Mouse (Mus musculus): ENCODE results near the gene Ppp5c. TPM values are rescaled to one million over a fixed set of nuclear protein-coding genes. Genes with fewer than 3 reads are reported as not detected.

Gene Ppp5c
- total and polyA plus RNA-seq, 3 experiments: 125 to 223 (median 128) TPM

DNA sequence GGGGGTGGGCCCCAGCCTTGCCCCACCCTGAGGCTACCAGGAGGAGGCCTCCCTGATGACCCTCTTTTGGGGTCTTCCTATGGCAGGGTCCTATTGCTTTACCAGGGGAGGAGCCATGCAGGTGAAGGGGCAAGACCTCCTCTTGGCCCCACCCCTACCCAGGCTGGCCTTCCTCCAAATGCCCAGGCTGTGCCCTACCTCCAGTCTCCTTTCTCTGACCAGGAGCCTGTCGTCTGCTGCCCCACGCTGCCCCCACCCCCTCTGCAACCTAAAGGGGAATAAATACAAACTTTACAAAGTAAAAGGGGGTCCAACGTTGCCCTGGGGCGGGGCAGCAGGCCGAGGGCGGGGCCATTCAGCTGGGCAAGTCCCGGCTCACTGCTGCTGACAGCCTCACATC, 23.0 kb downstream of the Ppp5c start:
- no peaks in the 10 kb centered on the region for H3K79me2 ChIP-seq (replicated peaks; ENCODE audit: control insufficient read depth, extremely low read depth, insufficient read depth, poor library complexity, severe bottlenecking)
- no peak overlapping the region for H3K4me3 ChIP-seq (replicated peaks in 1 of 3; ENCODE audit: low read depth in 2 of 3, low read length in 2 of 3, poor library complexity in 1 of 3)
- H3K4me1 ChIP-seq (ENCODE audit: control insufficient read depth in 1 of 2, insufficient read depth in 2 of 2): peaks cover 0 to 12% of the 10 kb centered on the region in 2 experiments; a peak in 1 of 4 replicates
- peaks cover 63 to 93% of the 10 kb centered on the region in 2 experiments for H3K36me3 ChIP-seq (replicated peaks in 1 of 2; ENCODE audit: control insufficient read depth in 1 of 2, insufficient read depth in 1 of 2, low read length in 1 of 2)
- H3K9ac ChIP-seq (ENCODE audit: insufficient read depth, low read depth): no peak overlapping the region
- no peak for DNase-seq (ENCODE audit: extremely low read depth)
- in situ Hi-C loops (cut with MboI; ENCODE audit: low pct_ligation_motif_present, low pct_unique_long_range_greater_than_20kb, low sequenced_read_pairs): loop anchor here (5.0 kb wide), 1 partner anchor 63 kb away; no protein-coding TSS in a partner anchor
- no peak for TF ChIP-seq MAX (IDR thresholded peaks at IDR 0.05; ENCODE audit: low read length)
- dilution Hi-C loops (cut with MboI; ENCODE audit: extremely low pct_ligation_motif_present, extremely low pct_unique_long_range_greater_than_20kb, low sequenced_read_pairs): no loop called here
- no peaks in the 10 kb centered on the region for H3K9me3 ChIP-seq (replicated peaks; ENCODE audit: low read length)
- H3K4me2 ChIP-seq (ENCODE audit: insufficient read depth, low read depth, poor library complexity, severe bottlenecking): no peak overlapping the region
- H3K27me3 ChIP-seq (replicated peaks): no peaks in the 10 kb centered on the region
- no peak overlapping the region for H3K27ac ChIP-seq (ENCODE audit: insufficient read depth, low read depth)

DNA sequence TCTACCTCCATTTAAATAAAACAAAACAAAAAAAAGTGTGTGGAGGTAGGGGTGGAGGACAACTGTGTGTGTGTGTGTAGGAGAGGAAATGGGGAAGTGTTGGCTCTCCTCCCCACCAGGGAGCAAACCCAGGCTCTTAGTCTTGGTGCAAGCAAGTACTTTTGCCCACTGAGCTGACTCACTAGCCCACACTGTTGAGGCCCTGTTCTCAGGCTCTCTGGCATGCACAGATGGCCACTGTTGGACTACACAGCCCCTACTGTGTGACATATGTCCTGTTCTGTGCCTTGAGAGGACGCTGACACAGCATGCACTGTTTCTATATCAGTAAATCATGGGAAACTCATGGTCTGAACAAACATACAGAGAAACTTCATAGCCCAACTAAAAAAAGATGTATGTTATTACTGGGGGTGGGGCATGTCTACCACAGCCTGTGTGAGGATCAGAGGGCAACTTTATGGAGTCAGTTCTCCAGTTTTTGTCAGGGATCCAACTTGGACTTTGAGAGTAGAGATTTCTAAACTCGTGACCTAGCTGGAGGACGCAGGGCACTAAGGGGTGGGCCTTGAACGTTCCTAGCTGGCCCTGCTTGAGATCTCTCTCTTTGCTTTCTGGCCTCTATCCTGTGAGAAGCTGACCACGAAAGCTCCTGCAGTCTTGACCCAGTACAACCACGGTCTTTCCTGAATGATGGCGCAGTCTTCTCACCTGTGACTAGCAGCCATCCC, 24.3 kb downstream of the Ppp5c start:
- dilution Hi-C loops (cut with MboI; ENCODE audit: extremely low pct_ligation_motif_present, extremely low pct_unique_long_range_greater_than_20kb, low sequenced_read_pairs) (no loop called here), in situ Hi-C loops (cut with MboI; ENCODE audit: low pct_ligation_motif_present, low pct_unique_long_range_greater_than_20kb, low sequenced_read_pairs) (loop anchor here (5.0 kb wide), 1 partner anchor 64 kb away; no protein-coding TSS in a partner anchor)
- H3K4me1 ChIP-seq (ENCODE audit: control insufficient read depth in 1 of 2, insufficient read depth in 2 of 2): peaks cover 0 to 12% of the 10 kb centered on the region in 2 experiments; a peak in 1 of 4 replicates
- H3K4me3 ChIP-seq (replicated peaks in 1 of 3; ENCODE audit: low read depth in 2 of 3, low read length in 2 of 3, poor library complexity in 1 of 3): no peak overlapping the region
- H3K4me2 ChIP-seq (ENCODE audit: insufficient read depth, low read depth, poor library complexity, severe bottlenecking): no peak overlapping the region
- H3K27me3 ChIP-seq (replicated peaks): no peaks in the 10 kb centered on the region
- TF ChIP-seq RAD21 (IDR thresholded peaks at IDR 0.05; ENCODE audit: low read depth, low read length): no peak
- TF ChIP-seq GABPA (IDR thresholded peaks at IDR 0.05; ENCODE audit: insufficient replicate concordance, low read depth, low read length): no peak
- TF ChIP-seq CTCF (conservative IDR thresholded peaks at IDR 0.05 in 1 of 2, IDR thresholded peaks at IDR 0.05 in 1 of 2; ENCODE audit: low read depth in 2 of 2, low read length in 2 of 2): no peak
- no peak for TF ChIP-seq TCF12 (IDR thresholded peaks at IDR 0.05; ENCODE audit: low read depth, low read length)
- TF ChIP-seq MAFK (IDR thresholded peaks at IDR 0.05; ENCODE audit: insufficient replicate concordance, low read length): no peak
- TF ChIP-seq HCFC1 (IDR thresholded peaks at IDR 0.05; ENCODE audit: low read depth, low read length): no peak
- no peak for TF ChIP-seq IRF4 (IDR thresholded peaks at IDR 0.05; ENCODE audit: low read depth, low read length)
- no peak for TF ChIP-seq ETS1 (conservative IDR thresholded peaks at IDR 0.05; ENCODE audit: low read depth, low read length)
- no peak for TF ChIP-seq SMC3 (IDR thresholded peaks at IDR 0.05; ENCODE audit: low read depth, low read length)
- TF ChIP-seq POLR2AphosphoS2 (IDR thresholded peaks at IDR 0.05; ENCODE audit: low read depth, low read length): no peak
- no peak for TF ChIP-seq MYC (IDR thresholded peaks at IDR 0.05; ENCODE audit: low read depth, low read length)
- no peak for DNase-seq (ENCODE audit: extremely low read depth)
- H3K27ac ChIP-seq (ENCODE audit: insufficient read depth, low read depth): no peak overlapping the region
- no peaks in the 10 kb centered on the region for H3K79me2 ChIP-seq (replicated peaks; ENCODE audit: control insufficient read depth, extremely low read depth, insufficient read depth, poor library complexity, severe bottlenecking)
- H3K9me3 ChIP-seq (replicated peaks; ENCODE audit: low read length): no peaks in the 10 kb centered on the region
- H3K9ac ChIP-seq (ENCODE audit: insufficient read depth, low read depth): no peak overlapping the region
- peaks cover 51 to 81% of the 10 kb centered on the region in 2 experiments for H3K36me3 ChIP-seq (replicated peaks in 1 of 2; ENCODE audit: control insufficient read depth in 1 of 2, insufficient read depth in 1 of 2, low read length in 1 of 2)
